Mouse (Mus musculus) forebrain, embryonic 11.5 days (tissue): ENCODE measurements around the gene Simc1. TPM values are rescaled to one million over a fixed set of nuclear protein-coding genes. Genes with fewer than 3 reads are reported as not detected.

Experiments used
- ATAC-seq: fragments of 200-750 bp; cut with Nextera tagmentation; replicated peaks from 2 replicates; pipeline ENCODE4 v1.8.0; 2017; ENCODE audit warnings: moderate TSS enrichment; ENCODE audit not compliant: low FRiP score
- DNase-seq: peaks from one replicate; pipeline ENCODE4 v3.0.0-alpha.2; 2017; ENCODE audit warnings: low spot score
- H3K27ac ChIP-seq: fragments of 300-500 bp; sonication (generic); 2 replicates; pipeline ENCODE4 v1.5.1; 2014; ENCODE audit warnings: low read depth, low read length
- H3K27me3 ChIP-seq: fragments of 300-500 bp; sonication (generic); 2 replicates; pipeline ENCODE4 v1.6.1; 2014; ENCODE audit warnings: mild to moderate bottlenecking, low read length, mixed read lengths; ENCODE audit not compliant: control insufficient read depth, insufficient read depth
- H3K36me3 ChIP-seq: fragments of 300-500 bp; sonication (generic); 2 replicates; pipeline ENCODE4 v1.6.1; 2014; ENCODE audit warnings: mild to moderate bottlenecking, low read length, moderate library complexity, mixed read lengths; ENCODE audit not compliant: control insufficient read depth, insufficient read depth
- H3K4me1 ChIP-seq: fragments of 300-500 bp; sonication (generic); replicated peaks from 2 replicates; pipeline ENCODE4 v1.6.1; 2014; ENCODE audit warnings: low read length, mixed read lengths; ENCODE audit not compliant: control insufficient read depth, insufficient read depth
- H3K4me2 ChIP-seq: fragments of 300-500 bp; sonication (generic); 2 replicates; pipeline ENCODE4 v1.6.1; 2014; ENCODE audit warnings: low read depth, mild to moderate bottlenecking, low read length, moderate library complexity, mixed read lengths; ENCODE audit not compliant: severe bottlenecking
- H3K4me3 ChIP-seq: fragments of 300-500 bp; sonication (generic); 2 replicates; pipeline ENCODE4 v1.5.1; 2014; ENCODE audit warnings: low read depth, low read length
- H3K9ac ChIP-seq: fragments of 300-500 bp; sonication (generic); 2 replicates; pipeline ENCODE4 v1.6.1; 2014; ENCODE audit warnings: low read length
- H3K9me3 ChIP-seq: fragments of 300-500 bp; sonication (generic); 2 replicates; pipeline ENCODE4 v1.6.1; 2016; ENCODE audit warnings: low read length, mixed read lengths; ENCODE audit not compliant: control insufficient read depth
- WGBS: fragments of 180-500 bp; shearing (Covaris S2); extraction: QIAGEN DNeasy Blood & Tissue Kit; methylation state at CpG from one replicate; pipeline ENCODE4 v1.1.7; 2014; 5-methylcytosine and 5-hydroxymethylcytosine counted together
- polyA plus RNA-seq: library from polyadenylated mRNA; unstranded; fragments of >200 nt; fragmentation: Nextera tagmentation; extraction: Ambion mirVana; gene quantifications from 2 replicates; pipeline ENCODE4 v1.2.1, GENCODE M21; 2014

Gene Simc1
- polyA plus RNA-seq, 1 experiment from 2014 or later = 18.6 TPM

GRCm38 (mm10) chr13:54569282-54569681 lies 65.7 kb downstream of the Simc1 start:
- 34% methylated on average over 1 of the region's 1 CpGs for WGBS
- H3K9me3 ChIP-seq = no peaks in the 10 kb centered on the region
- no peaks in the 10 kb centered on the region for H3K27me3 ChIP-seq
- no peak overlapping the region for H3K4me2 ChIP-seq
- DNase-seq (no peak), ATAC-seq (no peak)
- no peak overlapping the region for H3K27ac ChIP-seq
- H3K4me3 ChIP-seq = no peak overlapping the region
- peaks cover 5% of the 10 kb centered on the region; the same call in 1 of the 2 replicates for H3K4me1 ChIP-seq
- no peaks in the 10 kb centered on the region for H3K36me3 ChIP-seq
- H3K9ac ChIP-seq = no peak overlapping the region

GRCm38 (mm10) chr13:54570736-54571135 lies 67.2 kb downstream of the Simc1 start:
- DNase-seq = no peak

GRCm38 (mm10) chr13:54571637-54572036 lies 68.1 kb downstream of the Simc1 start:
- peaks cover 8% of the 10 kb centered on the region; the same call in 1 of the 2 replicates for H3K4me1 ChIP-seq
- no peaks in the 10 kb centered on the region for H3K36me3 ChIP-seq
- H3K9me3 ChIP-seq = no peaks in the 10 kb centered on the region
- H3K9ac ChIP-seq = no peak overlapping the region
- no peak overlapping the region for H3K4me3 ChIP-seq
- 57% methylated on average over 2 of the region's 2 CpGs for WGBS
- no peak overlapping the region for H3K4me2 ChIP-seq
- H3K27me3 ChIP-seq = no peaks in the 10 kb centered on the region
- H3K27ac ChIP-seq = no peak overlapping the region
- no peak for ATAC-seq
- DNase-seq = no peak

More at GRCm38 (mm10) chr13:54570736-54571135, 67.2 kb downstream of the Simc1 start:
- no peak for ATAC-seq
- no peak overlapping the region for H3K27ac ChIP-seq
- WGBS = 75% methylated on average over 4 of the region's 4 CpGs
- H3K9ac ChIP-seq = no peak overlapping the region
- no peak overlapping the region for H3K4me2 ChIP-seq
- H3K27me3 ChIP-seq = no peaks in the 10 kb centered on the region
- peaks cover 7% of the 10 kb centered on the region; the same call in 1 of the 2 replicates for H3K4me1 ChIP-seq
- no peaks in the 10 kb centered on the region for H3K9me3 ChIP-seq
- H3K36me3 ChIP-seq = no peaks in the 10 kb centered on the region
- no peak overlapping the region for H3K4me3 ChIP-seq

GRCm38 (mm10) chr13:54572621-54573020 lies 69.0 kb downstream of the Simc1 start:
- no peak overlapping the region for H3K27ac ChIP-seq
- DNase-seq (no peak), ATAC-seq (no peak)
- no peaks in the 10 kb centered on the region for H3K36me3 ChIP-seq
- no peak overlapping the region for H3K4me3 ChIP-seq
- H3K9ac ChIP-seq = no peak overlapping the region
- H3K4me2 ChIP-seq = no peak overlapping the region
- 84% methylated on average over 4 of the region's 4 CpGs for WGBS
- no peaks in the 10 kb centered on the region for H3K9me3 ChIP-seq
- peaks cover 8% of the 10 kb centered on the region; the same call in 1 of the 2 replicates for H3K4me1 ChIP-seq
- H3K27me3 ChIP-seq = no peaks in the 10 kb centered on the region

GRCm38 (mm10) chr13:54574854-54575481 lies 71.4 kb downstream of the Simc1 start, which contains the start of gene Arl10:
Arl10 (plus strand) TSS chr13:54575015.
- H3K27me3 ChIP-seq = no peaks in the 10 kb centered on the region
- H3K4me1 ChIP-seq = peaks cover 8% of the 10 kb centered on the region; the same call in 1 of the 2 replicates
- H3K9me3 ChIP-seq = no peaks in the 10 kb centered on the region
- peak within 1 kb of the TSS; percentile 92 for H3K4me2 ChIP-seq
- peak within 1 kb of the TSS; percentile 93 for H3K9ac ChIP-seq
- peak within 1 kb of the TSS; percentile 71 for H3K27ac ChIP-seq
- H3K4me3 ChIP-seq = peak within 1 kb of the TSS; percentile 95
- ATAC-seq (peak; percentile 95), DNase-seq (peak; percentile 91)
- H3K36me3 ChIP-seq = no peaks in the 10 kb centered on the region
- WGBS = under 1% methylated on average over 55 of the region's 55 CpGs

GRCm38 (mm10) chr13:54575489-54575888 lies 71.9 kb downstream of the Simc1 start:
- Histone ChIP-seq H3K27ac (peak overlapping the region; percentile 71; the same call in 1 of the 2 replicates), H3K9me3 (no peaks in the 10 kb centered on the region), H3K36me3 (no peaks in the 10 kb centered on the region), H3K27me3 (no peaks in the 10 kb centered on the region), H3K9ac (peak overlapping the region; percentile 93), H3K4me1 (peaks cover 8% of the 10 kb centered on the region; the same call in 1 of the 2 replicates), H3K4me2 (peak overlapping the region; percentile 92), H3K4me3 (peak overlapping the region; percentile 95)
- DNase-seq = no peak
- 0 out of 2 replicates have a peak, but pooled peaks have one; percentile 45 for ATAC-seq
- WGBS = 2% methylated on average over 19 of the region's 19 CpGs

- Histone ChIP-seq H3K4me1 (peaks cover 4% of the 10 kb centered on the region; the same call in 1 of the 2 replicates), H3K36me3 (no peaks in the 10 kb centered on the region; the same call in 1 of the 2 replicates), H3K27ac (no peak overlapping the region), H3K9ac (no peak overlapping the region), H3K4me3 (no peak overlapping the region), H3K27me3 (no peaks in the 10 kb centered on the region), H3K9me3 (no peaks in the 10 kb centered on the region), H3K4me2 (no peak overlapping the region)
- DNase-seq (no peak), ATAC-seq (no peak)
- WGBS = 89% methylated on average over 21 of the region's 21 CpGs
These were observed 74.3 kb downstream of the Simc1 start for GRCm38 (mm10) chr13:54577652-54578507.

GRCm38 (mm10) chr13:54581385-54581784 lies 77.8 kb downstream of the Simc1 start:
- 84% methylated on average over 2 of the region's 2 CpGs for WGBS
- no peak for DNase-seq

More at GRCm38 (mm10) chr13:54581385-54581784, 77.8 kb downstream of the Simc1 start:
- Histone ChIP-seq H3K9me3 (no peaks in the 10 kb centered on the region), H3K4me1 (no peaks in the 10 kb centered on the region), H3K27me3 (no peaks in the 10 kb centered on the region), H3K4me3 (no peak overlapping the region), H3K27ac (no peak overlapping the region), H3K4me2 (no peak overlapping the region), H3K9ac (no peak overlapping the region), H3K36me3 (no peaks in the 10 kb centered on the region; the same call in 1 of the 2 replicates)
- no peak for ATAC-seq
